Mouse (Mus musculus) gastrocnemius, postnatal 36 days (tissue): ENCODE measurements around the gene Arhgef25. TPM values are rescaled to one million over a fixed set of nuclear protein-coding genes. Genes with fewer than 3 reads are reported as not detected.
"Not testable (repeated sequence)": the region's sequence is repeated elsewhere in the genome, so short reads cannot be mapped to it uniquely, and the experiment has no call there.

ENCODE experiments used
- DNase-seq, 2 experiments: peaks; one replicate each; pipeline ENCODE4 v3.0.0; 2022
- intact Hi-C: fragments of 180-260 bp; cut with DNase I; formaldehyde crosslinking; loops from one replicate; pipeline ENCODE4 v1.15.1; 2025
- total RNA-seq, 2 experiments: library from RNA; stranded (reverse); gene quantifications; 2 replicates each; pipeline ENCODE4 v1.2.3; 2021

Arhgef25 gene
- total RNA-seq, 2 experiments from 2014 or later = 8.3 to 9.4 TPM

DNA sequence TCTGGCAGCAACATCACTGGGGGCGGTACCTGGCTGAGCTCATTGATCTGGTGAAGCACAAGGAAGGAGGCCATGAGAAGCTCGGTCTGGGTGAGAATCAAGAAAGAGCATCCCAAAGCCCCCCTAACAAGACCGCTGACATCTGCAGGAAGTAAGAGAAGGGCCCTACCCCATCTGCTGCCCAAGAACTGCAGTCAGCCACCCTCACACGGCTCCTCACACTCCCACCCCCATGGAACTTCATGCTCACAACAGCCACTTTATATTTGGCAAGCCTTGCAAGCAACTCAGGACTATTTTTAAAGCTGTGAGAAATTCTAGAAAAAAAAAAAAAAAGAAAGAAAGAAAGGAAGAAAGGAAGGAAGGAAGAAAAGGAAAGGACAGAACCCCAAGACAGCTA, 19.0 kb upstream of the Arhgef25 start:
- DNase-seq = no peak
- intact Hi-C loops = no loop called here

DNA sequence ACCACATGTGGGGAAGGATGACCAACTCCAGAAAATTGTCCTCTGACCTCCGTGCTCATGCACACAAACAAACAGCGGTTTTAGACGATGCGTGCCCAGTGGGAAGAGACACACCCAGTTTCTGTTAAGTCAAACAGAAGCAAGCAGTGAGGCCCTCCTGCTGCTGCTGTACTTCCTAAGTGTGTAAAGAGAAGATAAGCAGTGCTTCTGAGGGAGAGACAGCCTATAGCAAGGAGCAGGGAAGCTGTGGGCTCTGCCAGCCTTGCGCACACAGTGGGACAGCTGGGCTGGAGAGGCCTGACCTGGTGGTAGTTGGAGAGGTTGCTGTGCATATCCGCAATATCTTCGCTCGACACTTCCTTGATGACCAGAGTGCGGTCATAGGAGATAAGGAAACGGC, 15.5 kb upstream of the Arhgef25 start:
- intact Hi-C loops = no loop called here
- DNase-seq = no peak

DNA sequence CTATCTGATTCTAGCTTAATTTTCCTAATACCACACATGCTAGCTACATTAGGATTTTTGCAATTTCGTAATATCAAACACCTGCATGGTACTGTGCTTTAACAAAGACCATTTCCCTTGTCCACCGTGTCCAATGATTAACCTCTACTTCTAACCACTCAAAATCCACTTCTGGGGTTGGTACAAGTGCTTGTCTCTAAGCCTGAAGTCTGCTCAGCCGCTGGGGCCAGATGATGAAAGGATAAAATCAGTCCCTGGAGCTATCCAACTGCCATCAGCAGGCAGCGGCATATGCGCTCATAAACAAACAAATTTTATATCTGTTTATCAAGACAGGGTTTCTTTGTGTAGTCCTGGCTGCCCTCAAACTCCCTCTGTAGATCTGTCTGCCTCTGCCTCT, 14.7 kb upstream of the Arhgef25 start:
- no peak for DNase-seq
- intact Hi-C loops = no loop called here

DNA sequence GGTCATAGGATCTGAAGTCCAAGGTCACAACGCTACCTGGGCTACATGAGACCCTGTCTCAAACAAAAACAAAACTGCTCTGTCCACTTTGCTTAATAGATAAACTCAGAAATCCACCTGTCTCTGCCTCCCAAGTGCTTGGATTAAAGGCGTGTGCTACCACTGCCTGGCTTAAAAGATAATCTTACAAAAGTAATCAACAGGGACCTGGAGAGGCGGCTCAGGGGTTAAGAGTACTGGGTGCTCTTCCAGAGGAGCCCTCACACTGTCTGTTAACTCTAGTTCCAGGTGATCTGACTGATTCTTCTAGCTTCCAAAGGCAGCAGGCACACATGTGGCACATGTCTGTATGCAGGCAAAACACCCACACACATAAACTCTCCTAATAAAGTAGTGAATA, 13.2 kb upstream of the Arhgef25 start:
- intact Hi-C loops = no loop called here

DNA sequence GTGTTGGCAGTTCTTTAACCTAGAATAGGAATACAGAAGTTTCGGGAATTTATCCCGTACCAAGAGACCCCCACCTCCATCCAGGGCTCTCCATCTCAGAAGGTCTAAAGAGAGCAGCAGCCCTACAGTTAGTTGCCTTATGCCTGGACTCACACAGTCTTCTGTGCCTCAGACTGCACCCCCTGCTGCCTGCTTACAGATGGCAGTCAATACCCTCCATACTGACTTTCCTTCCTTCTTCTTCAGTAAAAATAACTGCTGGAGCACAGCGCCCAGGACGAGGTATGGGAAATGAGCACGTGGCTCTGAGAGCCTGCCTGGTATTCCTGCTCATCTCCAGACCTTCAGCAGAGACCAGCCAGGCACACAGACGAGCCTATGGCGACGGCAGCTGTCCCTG, 10.4 kb upstream of the Arhgef25 start:
- DNase-seq = no peak
- intact Hi-C loops = no loop called here

More for the DNA sequence above, 13.2 kb upstream of the Arhgef25 start:
- DNase-seq = no peak

DNA sequence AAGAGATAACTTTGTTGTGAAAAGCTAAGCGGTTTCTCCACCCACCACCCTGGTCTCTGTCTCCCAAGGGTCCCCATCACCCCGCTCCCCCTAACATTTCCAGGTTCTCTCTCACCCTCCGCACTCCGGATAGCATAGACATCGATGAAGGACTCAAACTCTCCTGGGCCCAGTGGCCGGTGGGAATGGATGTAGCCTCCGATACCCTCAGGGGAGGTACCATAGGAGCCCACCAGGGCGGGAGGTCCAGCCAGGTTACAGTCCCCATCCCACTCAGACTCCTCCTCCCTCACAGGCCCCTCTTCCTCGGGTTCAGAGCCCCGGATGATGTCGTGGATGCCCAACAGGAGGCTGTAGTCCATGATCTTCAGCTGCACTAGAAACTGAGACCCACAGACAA, 9.6 kb upstream of the Arhgef25 start:
- intact Hi-C loops = no loop called here
- no peak for DNase-seq

DNA sequence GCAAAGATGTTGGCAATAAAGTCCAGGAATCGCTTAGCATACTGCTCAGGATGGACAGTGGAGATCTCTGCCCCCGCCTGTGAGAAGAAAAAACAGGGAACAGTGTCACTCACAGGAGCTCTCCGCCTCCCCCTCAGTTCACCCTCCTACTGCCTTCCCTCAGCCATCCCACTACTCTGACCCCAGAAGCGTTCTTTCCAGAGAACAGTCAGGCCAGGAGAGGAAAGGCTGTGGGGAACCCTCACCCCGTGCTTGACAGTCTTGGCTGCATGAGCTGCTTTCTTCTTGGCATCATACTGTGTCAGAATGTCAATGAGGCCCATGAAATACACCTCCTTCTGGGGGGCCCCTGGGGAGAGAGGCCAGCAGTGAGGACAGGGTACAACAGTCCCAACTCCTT, 9.2 kb upstream of the Arhgef25 start:
- intact Hi-C loops = no loop called here
- no peak for DNase-seq

DNA sequence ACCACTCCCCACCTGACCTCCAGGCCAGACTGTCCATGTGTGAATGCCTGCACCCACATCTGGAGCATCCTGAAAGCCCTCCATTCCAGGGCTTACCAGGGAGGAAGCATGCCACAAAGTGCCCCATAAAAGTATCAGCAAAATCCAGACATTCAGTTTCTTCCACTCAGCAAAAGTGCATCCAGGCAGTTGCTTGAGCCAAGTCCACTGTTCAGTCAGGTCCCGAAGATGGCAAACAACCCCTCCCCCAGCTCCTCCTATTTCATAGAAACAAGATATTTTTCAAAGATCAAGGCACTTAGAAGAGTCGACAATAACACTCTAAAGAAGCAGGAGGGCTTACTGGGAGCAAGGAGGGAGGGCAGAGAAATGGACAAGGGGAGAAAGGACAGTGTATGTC, 8.6 kb upstream of the Arhgef25 start:
- no peak for DNase-seq
- intact Hi-C loops = no loop called here

DNA sequence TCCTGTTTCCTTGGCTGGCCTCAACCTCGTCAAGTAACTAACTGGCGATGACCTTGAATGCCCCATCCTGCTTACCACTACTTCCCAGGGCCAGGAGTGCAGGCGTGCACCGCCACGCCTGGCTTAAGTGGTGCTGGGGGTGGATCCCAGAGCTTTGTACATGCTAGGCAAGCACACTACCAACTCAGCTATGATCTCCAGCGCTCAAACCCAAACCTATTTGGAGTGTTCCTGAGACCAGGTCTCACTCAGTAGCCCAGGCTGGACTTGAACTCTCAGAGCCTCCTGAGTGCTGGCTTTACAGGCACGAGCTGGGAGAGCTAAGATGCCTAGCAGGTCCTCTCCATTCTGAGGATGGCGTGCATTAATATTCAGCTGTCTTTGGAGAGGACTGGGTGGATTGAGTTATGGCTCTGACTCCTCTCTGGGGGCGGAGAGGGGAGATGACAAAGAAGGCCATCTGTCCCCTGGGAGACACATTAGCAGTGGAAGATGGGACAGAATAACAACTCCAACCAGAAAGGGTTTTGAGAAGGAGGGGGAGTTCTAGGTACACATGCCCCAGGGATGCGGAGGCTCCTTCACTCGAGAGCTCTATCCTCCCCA, 7.7 kb upstream of the Arhgef25 start:
- DNase-seq = no peak
- intact Hi-C loops = no loop called here

DNA sequence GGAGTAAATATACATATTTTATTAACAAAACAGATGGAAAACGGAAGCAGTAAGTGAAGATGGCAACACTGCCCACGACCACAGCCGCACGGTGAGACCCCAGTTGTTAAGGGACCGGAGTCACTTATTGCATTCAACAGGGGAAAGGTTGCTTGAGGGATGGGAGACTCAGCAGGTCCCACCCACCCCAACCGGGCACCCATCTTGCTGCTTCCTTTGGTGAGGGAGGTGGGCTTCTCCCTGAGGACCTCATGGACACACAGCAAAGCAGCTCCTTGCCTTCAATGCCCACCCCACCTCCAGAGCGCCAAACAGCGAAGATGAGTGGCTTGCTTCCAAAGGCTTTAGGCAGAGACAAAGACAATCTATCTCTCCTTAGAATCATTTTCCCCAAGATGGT, 7.2 kb upstream of the Arhgef25 start:
- DNase-seq = no peak
- intact Hi-C loops = no loop called here

DNA sequence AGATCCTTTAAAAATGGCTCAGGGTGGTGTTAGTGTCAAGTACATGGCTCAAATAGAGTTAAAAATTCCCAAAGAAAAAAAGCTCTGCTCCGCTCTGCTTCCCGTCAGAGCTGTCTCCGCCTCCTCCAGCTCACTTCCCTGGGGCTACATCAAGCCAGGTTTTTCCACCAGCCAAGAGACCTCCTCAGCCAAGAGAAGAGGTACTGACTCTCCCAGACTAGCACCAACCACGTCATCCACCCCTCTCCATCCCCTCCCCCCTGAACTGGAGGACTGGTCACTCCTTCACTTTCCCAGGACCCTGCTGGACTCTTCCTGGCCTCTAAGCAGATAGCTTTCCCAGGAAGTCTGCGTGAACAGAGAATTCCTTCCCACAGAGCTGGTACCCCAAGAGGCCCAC, 6.5 kb upstream of the Arhgef25 start:
- peak; percentile 51 to 75 for DNase-seq
- intact Hi-C loops = no loop called here

DNA sequence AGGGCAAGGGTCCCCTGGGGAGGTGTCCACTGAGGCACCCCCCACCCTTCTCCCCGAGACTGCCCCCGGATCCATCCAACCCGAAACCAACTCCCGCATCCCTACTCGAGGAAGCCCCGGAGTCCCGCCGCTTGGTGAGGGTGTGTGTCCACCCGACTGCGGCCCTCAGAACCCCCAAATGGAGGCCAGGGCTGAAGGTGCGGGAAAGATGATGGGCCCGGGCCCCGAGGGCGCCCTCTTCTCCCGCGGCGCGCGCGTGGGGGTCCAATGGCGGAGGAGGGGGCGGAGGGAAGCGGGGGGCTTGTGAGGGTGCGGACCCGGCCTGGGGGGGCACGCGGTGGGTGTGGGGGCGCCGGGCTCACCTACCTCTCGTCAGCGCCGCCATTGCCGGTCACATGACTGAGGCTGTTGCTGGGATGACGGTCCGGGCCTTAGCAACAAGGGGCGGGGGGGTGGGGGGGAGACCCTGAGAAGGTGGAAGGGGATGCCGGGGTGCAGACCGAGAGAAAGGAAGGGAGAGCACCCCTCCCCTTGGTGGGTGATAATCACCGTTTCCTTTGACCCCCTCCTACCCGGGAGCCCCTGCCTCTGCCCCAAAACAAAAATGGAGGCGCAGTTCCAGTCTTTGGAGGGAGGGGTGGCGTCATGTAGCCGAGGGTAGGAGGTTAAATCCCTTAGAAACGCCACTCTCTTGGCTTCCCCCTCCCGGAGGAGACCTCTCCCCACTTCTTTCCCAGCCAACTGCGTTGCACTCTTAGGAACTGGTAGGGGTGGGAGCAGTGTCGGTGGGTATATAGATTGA, 5.6 kb upstream of the Arhgef25 start, which contains the start of gene Dtx3:
Gene Dtx3 (minus strand): TSS at position 401 of the 802 bp plus-strand sequence.
- intact Hi-C loops = no loop called here
- no peak for DNase-seq

DNA sequence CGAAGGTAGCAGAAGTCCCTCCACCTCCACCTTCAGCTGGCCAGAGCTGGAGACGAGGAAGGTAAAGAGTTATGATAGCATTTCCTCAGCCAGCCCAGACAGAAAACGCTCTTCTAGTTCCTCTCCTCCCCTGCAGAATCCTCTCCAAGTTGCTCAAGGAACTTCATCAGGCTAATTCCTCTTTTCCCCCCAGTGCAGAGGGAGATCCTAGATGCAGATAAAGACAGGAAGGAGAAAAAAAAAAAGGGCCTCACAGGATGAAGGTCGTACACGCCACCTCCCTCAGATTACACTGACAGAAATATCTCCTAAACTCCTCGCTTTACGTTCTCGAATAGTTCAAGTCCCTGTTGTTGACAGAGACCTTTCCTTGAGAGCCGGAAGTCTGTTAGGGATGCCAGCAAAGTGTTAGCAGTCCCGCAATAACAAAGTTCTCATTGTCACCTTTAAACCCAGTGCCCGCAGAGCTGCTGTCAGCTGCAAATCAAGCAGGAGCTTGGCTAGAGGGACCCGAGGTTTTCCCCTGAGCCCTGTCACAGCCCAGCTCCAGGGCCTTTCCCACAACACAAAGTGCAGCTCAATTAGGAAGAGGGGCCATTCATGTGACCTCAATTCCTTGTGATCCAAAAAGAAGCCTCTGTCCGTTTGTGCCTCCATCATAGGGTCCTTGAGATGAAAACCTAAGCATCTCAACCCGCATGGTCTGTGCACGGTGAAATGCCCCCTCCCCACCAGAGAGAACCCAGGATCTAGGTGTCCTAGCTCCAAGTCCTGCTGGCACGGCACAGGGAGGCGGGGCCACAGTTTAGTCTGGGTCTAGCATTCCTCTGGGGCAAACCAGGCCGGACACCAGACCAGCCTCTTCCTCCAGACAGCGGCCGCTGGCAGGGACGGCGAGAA, 4.8 kb upstream of the Arhgef25 start:
- intact Hi-C loops = no loop called here
- DNase-seq = peak; percentile 68 to 70

DNA sequence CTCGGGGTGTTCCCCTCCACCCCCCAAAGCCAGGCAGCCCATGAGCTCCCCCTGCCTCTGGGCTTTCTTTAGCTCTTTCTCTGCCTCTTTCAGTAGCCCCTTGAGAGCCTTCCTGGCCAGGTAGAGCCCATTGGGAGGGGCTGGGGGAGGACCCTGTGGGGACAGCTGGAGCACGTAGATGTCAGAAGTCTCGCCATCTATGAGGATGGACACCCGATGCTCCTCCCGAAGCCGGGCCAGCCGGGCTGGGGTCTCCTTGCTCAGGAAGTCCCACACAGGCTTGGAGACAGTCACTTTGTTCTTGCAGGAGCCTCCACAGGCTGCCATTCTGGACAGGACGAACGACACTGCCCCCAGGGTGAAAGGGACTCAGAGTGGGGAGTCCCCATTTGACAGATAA, 3.1 kb upstream of the Arhgef25 start:
- DNase-seq = no peak
- intact Hi-C loops = no loop called here

DNA sequence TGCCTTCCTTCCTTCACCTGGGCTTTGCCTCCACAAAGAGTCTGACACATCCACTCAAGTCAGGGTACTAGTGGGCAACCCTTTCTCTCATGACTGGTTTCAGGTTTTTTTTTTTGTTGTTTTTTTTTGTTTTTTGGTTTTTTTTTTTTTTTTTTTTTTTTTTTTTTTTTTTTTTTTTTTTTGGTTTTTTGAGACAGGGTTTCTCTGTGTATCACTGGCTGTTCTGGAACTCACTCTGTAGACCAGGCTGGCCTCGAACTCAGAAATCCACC, 2.1 kb upstream of the Arhgef25 start:
- DNase-seq, intact Hi-C loops: not testable (repeated sequence)

DNA sequence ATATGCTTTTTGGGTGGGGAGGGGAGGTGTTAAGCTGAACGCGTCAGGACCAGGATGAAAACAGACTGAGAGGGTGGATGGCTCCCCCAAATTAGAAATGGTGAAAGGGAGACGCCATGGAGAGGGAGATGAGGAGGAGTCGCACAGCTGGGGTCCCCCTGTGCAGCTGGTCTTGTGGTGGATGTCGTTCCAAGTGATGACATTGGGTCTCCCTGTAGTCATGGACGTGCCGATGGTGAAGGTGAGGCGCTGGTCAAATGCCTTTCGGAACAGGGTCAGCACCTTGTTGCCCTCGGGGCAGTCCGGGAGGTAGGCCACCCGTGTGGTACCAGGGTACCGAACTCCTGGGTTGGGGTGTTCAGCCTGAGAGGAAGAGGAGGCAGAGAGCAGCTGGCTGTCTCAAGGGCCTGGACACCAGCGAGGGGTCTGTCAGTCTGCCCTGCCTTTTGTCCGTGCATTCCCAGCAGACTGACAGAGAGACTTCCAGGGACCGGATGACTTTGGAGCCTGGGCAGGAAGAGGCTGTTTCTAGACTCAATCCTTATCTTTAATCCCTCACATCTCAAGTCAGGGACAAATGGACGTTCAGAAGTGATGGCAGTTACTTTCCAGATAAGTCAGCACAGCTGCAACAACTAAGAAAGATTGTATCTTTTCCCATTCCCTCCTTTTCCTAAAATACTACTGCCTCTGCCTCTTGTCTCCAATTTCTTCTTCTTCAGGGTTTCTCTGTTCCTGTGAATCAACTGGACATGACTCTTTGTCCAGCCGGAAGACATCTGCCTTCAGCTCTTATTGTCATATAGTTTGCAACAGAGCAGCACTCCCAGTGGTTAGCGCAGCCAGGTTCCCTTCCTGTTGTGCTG, 1.5 kb upstream of the Arhgef25 start:
- DNase-seq = no peak
- intact Hi-C loops = no loop called here

DNA sequence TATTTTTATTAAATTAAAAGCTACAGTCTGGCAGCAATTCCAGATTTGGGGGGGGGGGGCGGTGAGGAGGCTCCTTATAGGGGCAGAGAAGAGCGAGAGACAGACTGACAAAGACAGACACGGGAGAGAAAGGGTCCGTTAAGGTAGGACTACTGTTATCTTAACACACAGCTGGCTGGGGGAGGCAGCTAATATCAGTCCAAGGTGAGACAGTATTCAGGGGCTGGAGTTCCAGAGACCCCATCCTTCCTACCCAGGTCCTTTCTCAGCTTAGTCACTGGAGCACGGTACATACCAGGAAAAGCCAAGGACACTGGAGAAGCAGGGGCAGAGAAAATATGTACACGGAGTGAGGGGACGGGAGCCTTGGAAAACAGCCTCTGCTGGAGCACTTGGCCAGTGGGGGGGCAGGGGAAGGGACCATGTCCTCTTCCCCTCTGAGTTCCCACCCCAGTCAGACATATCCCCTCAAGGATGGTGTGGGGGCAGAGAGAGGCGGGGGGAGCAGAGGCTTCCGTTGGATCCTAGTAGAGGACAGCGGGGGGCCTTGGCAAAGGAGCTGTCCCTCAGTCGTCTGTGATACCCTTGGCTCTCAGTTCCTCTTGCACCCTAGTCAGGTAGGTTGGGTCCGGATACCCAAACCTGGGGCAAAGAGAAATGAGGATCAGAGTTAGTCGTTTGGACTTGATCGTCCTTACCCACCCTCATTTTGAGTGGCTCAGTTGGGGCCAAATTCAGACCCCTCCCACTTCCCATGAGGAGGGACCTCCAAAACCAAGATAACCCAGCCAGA, 711 bp upstream of the Arhgef25 start:
- intact Hi-C loops = no loop called here
- DNase-seq = peak in 1 of 2 experiments; percentile 2

DNA sequence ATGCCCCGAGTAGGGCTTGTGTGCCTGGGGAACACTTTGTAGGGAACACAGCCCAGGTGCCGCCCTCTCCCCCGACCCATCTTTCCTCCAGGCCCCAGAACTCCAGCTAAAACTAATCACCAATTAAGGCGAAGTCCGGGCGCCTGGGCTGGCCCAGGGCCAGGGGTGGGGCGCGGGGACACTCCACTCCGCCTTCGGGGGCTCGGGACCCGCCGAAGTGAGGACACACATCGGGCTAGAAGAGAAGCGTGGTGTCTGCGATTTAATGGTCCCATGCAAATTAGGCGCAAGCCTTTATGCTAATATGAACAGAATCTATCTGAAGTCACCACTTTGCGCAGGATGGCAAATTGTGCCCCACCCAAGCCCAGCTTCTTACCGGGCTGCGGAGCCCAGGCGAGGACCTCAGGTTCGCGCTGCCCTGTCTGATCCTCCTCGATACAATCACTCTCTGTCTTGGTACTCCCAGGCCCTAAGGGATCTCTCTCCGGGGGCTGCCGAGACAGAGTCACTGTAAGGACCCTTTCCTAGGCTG, 700 bp downstream of the Arhgef25 start:
- intact Hi-C loops = no loop called here

DNA sequence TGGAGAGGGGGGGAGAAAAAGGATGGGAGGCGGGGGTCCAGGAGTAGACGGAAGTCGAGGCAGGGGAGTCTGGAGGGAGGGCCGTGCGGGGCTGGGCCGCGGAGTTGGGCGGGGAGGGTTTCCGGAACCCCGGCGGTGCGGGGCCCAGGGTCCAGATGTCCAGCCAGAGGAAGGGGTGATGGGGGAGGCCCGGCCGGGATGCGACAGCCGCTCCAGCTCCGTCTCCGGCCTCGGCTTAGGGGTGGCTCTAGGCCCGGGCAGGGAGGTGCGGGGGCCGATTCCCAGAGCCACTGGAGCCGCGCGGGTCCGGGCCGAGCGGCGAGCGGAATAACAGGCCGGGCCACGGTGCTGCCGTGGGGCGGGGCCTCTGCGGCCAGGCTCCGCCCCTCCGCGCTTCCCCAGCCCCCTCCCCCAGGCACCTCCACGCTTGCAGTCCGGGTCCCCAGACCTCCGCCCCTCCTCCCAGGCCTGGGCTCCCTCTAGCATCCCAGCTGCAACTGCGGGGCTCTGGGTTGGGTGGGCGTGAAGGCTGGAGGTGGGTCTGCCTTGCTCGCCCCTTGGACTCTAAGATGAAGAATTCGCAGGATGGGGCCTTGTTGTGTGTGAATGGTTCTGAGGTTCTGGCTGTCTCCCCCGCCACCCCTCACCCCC, 1.3 kb downstream of the Arhgef25 start:
- intact Hi-C loops = no loop called here
- DNase-seq = peak in 1 of 2 experiments; percentile 67

More for the DNA sequence above, 700 bp downstream of the Arhgef25 start:
- DNase-seq = peak; percentile 53 to 59
